Mouse (Mus musculus) MEL (cell line): ENCODE results near the gene Fam129a.

Experiments used
- USF1 ChIP-seq: IDR thresholded peaks from 2 replicates; pipeline ENCODE4 v1.6.1; 2014; ENCODE audit warnings: low read depth, mild to moderate bottlenecking, inconsistent platforms, low read length, improper control_type of control experiment, moderate library complexity
- USF2 ChIP-seq, 2 experiments: IDR thresholded peaks; 2 replicates each; pipeline ENCODE4 v1.6.1; 2011 to 2012; ENCODE audit warnings: improper control_type of control experiment in 2 of 2, low read length in 2 of 2, borderline replicate concordance in 1 of 2, inconsistent platforms in 1 of 2, low read depth in 1 of 2, mild to moderate bottlenecking in 1 of 2; ENCODE audit not compliant: insufficient read depth in 1 of 2

- TF ChIP-seq USF2 (IDR thresholded peaks at IDR 0.05; ENCODE audit: borderline replicate concordance in 1 of 2, insufficient read depth in 1 of 2, low read depth in 1 of 2, low read length in 2 of 2) (no peak), USF1 (no peak)
Measured at GRCm38 (mm10) chr1:151568682-151569081, 2.3 kb upstream of the Fam129a start.
